Mouse (Mus musculus) bone marrow, adult 2 months (tissue): ENCODE measurements around the gene Itga9. TPM values are rescaled to one million over a fixed set of nuclear protein-coding genes. Genes with fewer than 3 reads are reported as not detected.

Source experiments
- H3K27ac ChIP-seq: fragments of 200-500 bp; 2 replicates; pipeline ENCODE4 v1.5.1; 2012; ENCODE audit warnings: low read depth, mild to moderate bottlenecking, control low read depth, inconsistent platforms, low read length; ENCODE audit not compliant: control insufficient read depth, poor library complexity, insufficient read depth
- H3K4me1 ChIP-seq: fragments of 200-500 bp; 2 replicates; pipeline ENCODE4 v1.6.1; 2011; ENCODE audit warnings: low read length; ENCODE audit not compliant: control insufficient read depth, insufficient read depth
- H3K4me3 ChIP-seq: fragments of 200-500 bp; replicated peaks from 2 replicates; pipeline ENCODE3; 2011; ENCODE audit warnings: mild to moderate bottlenecking, low read depth, low read length, control low read depth; ENCODE audit not compliant: control insufficient read depth
- CTCF ChIP-seq: fragments of 200-500 bp; IDR thresholded peaks from 2 replicates; pipeline ENCODE4 v1.5.1; 2011; ENCODE audit warnings: low read length, control low read depth; ENCODE audit not compliant: control insufficient read depth, insufficient read depth
- POLR2A ChIP-seq: fragments of 200-500 bp; IDR thresholded peaks from 2 replicates; pipeline ENCODE4 v1.6.1; 2011; ENCODE audit warnings: low read depth, mild to moderate bottlenecking, control low read depth, low read length, borderline replicate concordance; ENCODE audit not compliant: control insufficient read depth
- WGBS: fragments of 180-500 bp; shearing (Covaris S2); methylation state at CpG from one replicate; pipeline ENCODE4 v1.1.7; 2018; 5-methylcytosine and 5-hydroxymethylcytosine counted together
- polyA plus RNA-seq: library from polyadenylated mRNA; stranded (reverse); fragments of >200 nt; gene quantifications from 2 replicates; pipeline ENCODE4 v1.2.4, GENCODE M21; 2011; ENCODE audit warnings: low replicate concordance; ENCODE audit not compliant: missing spikeins, insufficient read depth, insufficient read length

The Itga9 gene
- polyA plus RNA-seq, 1 experiment = 12.0 TPM

- no peak overlapping the region for H3K4me3 ChIP-seq
- WGBS = 47% methylated on average over 12 of the region's 12 CpGs
- peaks cover 5% of the 10 kb centered on the region; the same call in 1 of the 2 replicates for H3K4me1 ChIP-seq
- TF ChIP-seq CTCF = peak; percentile 89
- TF ChIP-seq POLR2A = no peak
- H3K27ac ChIP-seq = no peak overlapping the region
These were observed 314.5 kb downstream of the Itga9 start for GRCm38 (mm10) chr9:118920798-118921515.

GRCm38 (mm10) chr9:118921926-118922325 is 315.4 kb downstream of the Itga9 start:
- no peak overlapping the region for H3K4me3 ChIP-seq
- TF ChIP-seq POLR2A = no peak
- H3K27ac ChIP-seq = no peak overlapping the region
- H3K4me1 ChIP-seq = peaks cover 5% of the 10 kb centered on the region; the same call in 1 of the 2 replicates
- 14% methylated on average over 3 of the region's 3 CpGs for WGBS

DNA sequence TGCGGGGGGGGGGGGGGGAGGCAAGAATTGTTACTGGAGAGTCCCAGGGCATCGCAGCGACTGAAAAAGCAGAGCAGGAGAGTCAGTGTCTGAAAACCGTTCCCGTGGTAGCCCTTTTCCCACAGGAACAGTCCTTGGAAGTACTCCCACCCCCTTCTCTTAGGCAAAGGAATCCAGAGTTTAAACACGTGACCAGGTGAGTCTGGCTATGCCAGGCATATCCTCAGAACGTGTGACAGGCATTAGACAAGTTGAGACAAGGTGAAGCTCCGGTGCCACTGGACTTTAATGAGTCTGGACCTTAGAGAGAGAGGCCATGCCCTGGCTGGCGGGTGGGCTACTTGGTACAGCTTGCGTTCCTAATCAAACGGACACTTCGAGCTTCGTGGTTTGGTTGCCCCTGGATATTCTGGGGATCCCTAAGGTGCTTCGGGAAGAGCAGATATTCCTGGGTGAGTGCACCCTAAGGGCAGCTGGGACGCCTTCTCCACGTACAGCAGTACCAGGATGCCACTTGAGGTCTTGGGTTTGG is 318.1 kb downstream of the Itga9 start:
- H3K4me3 ChIP-seq = peak overlapping the region; percentile 52
- no peak overlapping the region for H3K27ac ChIP-seq
- WGBS = 32% methylated on average over 16 of the region's 16 CpGs
- H3K4me1 ChIP-seq = peaks cover 5% of the 10 kb centered on the region; the same call in 1 of the 2 replicates
- TF ChIP-seq POLR2A (no peak), CTCF (no peak)

- Histone ChIP-seq H3K4me1 (peaks cover 5% of the 10 kb centered on the region; the same call in 1 of the 2 replicates), H3K4me3 (peak overlapping the region; percentile 86), H3K27ac (peak overlapping the region; percentile 59)
- under 1% methylated on average over 53 of the region's 53 CpGs for WGBS
- TF ChIP-seq CTCF = no peak
- no peak for TF ChIP-seq POLR2A
These were observed 319.0 kb downstream of the Itga9 start for GRCm38 (mm10) chr9:118925286-118926110.

GRCm38 (mm10) chr9:118926111-118926650 is 319.7 kb downstream of the Itga9 start, which contains the start of gene Ctdspl:
Ctdspl (plus strand) TSS chr9:118926453.
- H3K4me3 ChIP-seq = peak within 1 kb of the TSS; percentile 86
- under 1% methylated on average over 58 of the region's 73 CpGs for WGBS
- peaks cover 5% of the 10 kb centered on the region; the same call in 1 of the 2 replicates for H3K4me1 ChIP-seq
- TF ChIP-seq POLR2A (no peak), CTCF (no peak)
- H3K27ac ChIP-seq = peak within 1 kb of the TSS; percentile 59

DNA sequence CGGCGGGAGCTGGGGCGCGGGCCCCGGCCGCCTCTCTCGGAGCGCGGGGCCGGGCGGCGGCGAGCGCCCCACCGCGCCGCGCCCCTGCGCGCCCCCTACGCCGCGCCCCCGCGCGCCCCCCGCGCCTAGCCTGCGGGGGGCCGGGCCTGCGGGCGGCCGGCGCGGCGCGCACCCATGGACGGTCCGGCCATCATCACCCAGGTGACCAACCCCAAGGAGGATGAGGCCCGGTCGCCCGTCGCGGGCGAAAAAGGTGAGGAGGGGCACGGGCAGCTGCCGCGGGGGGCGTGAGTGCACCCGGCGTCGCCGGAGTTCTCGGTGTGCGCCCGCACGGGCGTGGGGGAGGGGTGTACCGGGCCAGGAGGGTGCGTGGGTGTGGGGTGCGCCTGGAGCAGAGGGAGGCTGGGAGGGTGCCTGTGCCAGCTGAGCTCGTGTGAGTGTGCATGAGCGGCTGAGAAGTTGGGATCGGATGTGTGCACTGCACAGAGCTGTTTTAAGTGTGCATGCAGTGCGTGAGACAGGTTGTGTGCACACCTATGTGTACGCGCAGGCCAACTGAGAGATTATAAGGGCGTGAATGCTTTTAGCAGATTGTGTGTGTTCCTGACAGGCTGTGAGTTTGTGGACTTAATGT is 320.3 kb downstream of the Itga9 start:
- 7% methylated on average over 68 of the region's 68 CpGs for WGBS
- Histone ChIP-seq H3K4me3 (peak overlapping the region; percentile 81), H3K27ac (no peak overlapping the region), H3K4me1 (peaks cover 5% of the 10 kb centered on the region; the same call in 1 of the 2 replicates)
- TF ChIP-seq POLR2A (no peak), CTCF (no peak)

GRCm38 (mm10) chr9:118927501-118927900 is 321.0 kb downstream of the Itga9 start:
- WGBS = 4% methylated on average over 8 of the region's 8 CpGs
- Histone ChIP-seq H3K27ac (no peak overlapping the region), H3K4me3 (peak overlapping the region; percentile 81), H3K4me1 (peaks cover 1% of the 10 kb centered on the region; the same call in 1 of the 2 replicates)
- TF ChIP-seq CTCF (no peak), POLR2A (no peak)
